Mouse (Mus musculus) liver, postnatal 0 days (tissue): ENCODE measurements around the gene Pex26. TPM values are rescaled to one million over a fixed set of nuclear protein-coding genes. Genes with fewer than 3 reads are reported as not detected.
A peak's percentile ranks its signal among the peaks of the same experiment; 100 is the strongest.

ENCODE experiments used
- ATAC-seq: fragments of 200-750 bp; cut with Nextera tagmentation; 2 replicates; pipeline ENCODE4 v1.8.0; 2017; ENCODE audit warnings: mild to moderate bottlenecking, moderate library complexity
- DNase-seq: peaks from one replicate; pipeline ENCODE4 v3.0.0-alpha.2; 2016
- H3K27ac ChIP-seq: fragments of 300-500 bp; sonication (generic); 2 replicates; pipeline ENCODE4 v1.5.1; 2014; ENCODE audit warnings: antibody characterized with exemption, moderate library complexity, mild to moderate bottlenecking, low read depth
- H3K27me3 ChIP-seq: fragments of 300-500 bp; sonication (generic); 2 replicates; pipeline ENCODE4 v1.6.1; 2014; ENCODE audit warnings: low read length, control low read depth, mixed read lengths; ENCODE audit not compliant: insufficient read depth
- H3K36me3 ChIP-seq: fragments of 300-500 bp; sonication (generic); replicated peaks from 2 replicates; pipeline ENCODE4 v1.6.1; 2014; ENCODE audit warnings: mild to moderate bottlenecking, control low read depth, low read length, moderate library complexity, mixed read lengths; ENCODE audit not compliant: insufficient read depth
- H3K4me1 ChIP-seq: fragments of 300-500 bp; sonication (generic); 2 replicates; pipeline ENCODE4 v1.6.1; 2014; ENCODE audit warnings: antibody characterized with exemption, mild to moderate bottlenecking, control low read depth; ENCODE audit not compliant: insufficient read depth
- H3K4me2 ChIP-seq: fragments of 300-500 bp; sonication (generic); 2 replicates; pipeline ENCODE4 v1.6.1; 2014; ENCODE audit warnings: low read depth, mild to moderate bottlenecking, low read length, moderate library complexity, mixed read lengths
- H3K4me3 ChIP-seq: fragments of 300-500 bp; sonication (generic); 2 replicates; pipeline ENCODE4 v1.5.1; 2014; ENCODE audit warnings: low read depth, low read length
- H3K9ac ChIP-seq: fragments of 300-500 bp; sonication (generic); replicated peaks from 2 replicates; pipeline ENCODE4 v1.6.1; 2014; ENCODE audit warnings: mild to moderate bottlenecking, moderate library complexity
- H3K9me3 ChIP-seq: fragments of 300-500 bp; sonication (generic); 2 replicates; pipeline ENCODE4 v1.6.1; 2016; ENCODE audit warnings: mild to moderate bottlenecking, control low read depth, low read length, mixed read lengths
- CTCF ChIP-seq: sonication (generic); IDR thresholded peaks from 2 replicates; pipeline ENCODE4 v1.5.1; 2016; ENCODE audit warnings: antibody characterized with exemption, low read depth
- EP300 ChIP-seq: IDR thresholded peaks from 2 replicates; pipeline ENCODE4 v1.6.1; 2016; ENCODE audit warnings: antibody characterized with exemption, low read depth, mild to moderate bottlenecking
- WGBS: fragments of 180-500 bp; shearing (Covaris S2); extraction: QIAGEN DNeasy Blood & Tissue Kit; methylation state at CpG from one replicate; pipeline ENCODE4 v1.1.7; 2014; ENCODE audit not compliant: insufficient replicate concordance; 5-methylcytosine and 5-hydroxymethylcytosine counted together
- polyA plus RNA-seq: library from polyadenylated mRNA; unstranded; fragments of >200 nt; fragmentation: Nextera tagmentation; extraction: Ambion mirVana; gene quantifications from 2 replicates; pipeline ENCODE4 v1.2.1, GENCODE M21; 2015

Pex26 gene
- polyA plus RNA-seq, 1 experiment from 2014 or later: 4.2 TPM

DNA sequence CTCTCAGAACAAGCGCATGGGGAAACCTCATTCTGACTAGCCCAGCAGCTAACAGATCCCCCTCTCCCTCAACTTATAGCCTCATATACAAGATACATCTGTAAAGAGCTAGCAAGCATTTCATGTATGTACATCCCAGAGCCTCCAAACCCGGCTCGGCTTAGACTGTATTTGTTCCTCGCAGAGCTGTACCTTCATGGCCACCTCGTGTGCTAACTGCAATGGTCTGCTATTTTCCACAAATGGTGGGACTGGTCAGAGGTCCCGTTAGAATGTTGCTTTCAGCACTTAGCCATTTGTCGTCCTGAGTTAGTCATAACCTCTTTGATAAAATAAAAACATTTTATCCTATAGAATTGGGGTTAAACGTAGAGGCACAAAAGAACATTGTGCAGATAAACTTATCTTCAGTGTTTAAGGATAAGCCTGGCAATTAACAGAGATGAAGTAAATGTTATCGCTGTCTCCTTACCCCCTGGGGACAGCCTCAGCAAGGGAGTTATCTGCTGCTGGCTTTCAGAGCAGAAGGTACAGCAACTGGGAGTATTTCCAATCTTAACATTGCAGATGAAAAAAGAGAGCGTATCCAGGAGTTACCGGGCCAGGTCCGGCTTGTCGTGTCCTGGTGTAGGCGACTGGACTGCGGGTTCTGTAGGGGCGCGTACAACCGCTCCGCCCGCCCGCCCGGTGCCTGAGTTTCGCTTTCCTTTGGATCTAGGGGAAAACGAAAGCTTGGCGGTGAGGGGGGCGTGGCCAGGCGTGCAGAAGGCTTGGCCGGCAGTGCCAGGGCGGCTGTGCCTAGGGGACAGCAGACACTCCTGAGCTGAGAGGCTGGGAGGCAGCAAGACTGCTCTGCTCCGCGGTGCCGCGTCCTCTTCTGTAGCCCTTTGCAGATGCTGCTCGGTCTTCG lies 61.9 kb downstream of the Pex26 start, which contains the start of gene Usp18:
Gene Usp18 (plus strand): TSS at position 780 of the 910 bp plus-strand sequence.
- H3K4me3 ChIP-seq: peak within 1 kb of the TSS; percentile 68
- peak within 1 kb of the TSS; percentile 90 for H3K27ac ChIP-seq
- H3K4me1 ChIP-seq: peaks cover 44% of the 10 kb centered on the region
- H3K9me3 ChIP-seq: no peaks in the 10 kb centered on the region
- H3K27me3 ChIP-seq: no peaks in the 10 kb centered on the region
- peak within 1 kb of the TSS; percentile 79 for H3K9ac ChIP-seq
- peak; percentile 96 for DNase-seq
- peak within 1 kb of the TSS; percentile 69 for H3K4me2 ChIP-seq
- TF ChIP-seq EP300 (peak; percentile 83), CTCF (no peak)
- 2% methylated on average over 35 of the region's 35 CpGs for WGBS
- ATAC-seq: peak; percentile 92
- no peaks in the 10 kb centered on the region for H3K36me3 ChIP-seq

DNA sequence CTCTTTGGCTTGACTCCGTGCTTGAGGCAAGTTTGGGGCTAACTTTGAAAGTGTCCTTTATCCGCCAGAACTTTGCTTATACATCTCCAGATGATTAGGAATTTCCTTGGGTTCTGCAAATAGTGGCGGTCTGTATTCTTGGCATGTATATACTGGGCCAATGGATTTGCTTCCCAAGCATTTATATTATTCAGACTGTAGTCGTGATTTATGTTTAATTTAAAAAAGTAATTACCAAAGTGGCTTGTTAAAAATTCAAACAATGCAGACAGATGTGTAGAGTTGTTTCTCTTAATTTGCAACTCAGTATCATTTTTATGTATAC lies 62.5 kb downstream of the Pex26 start:
- H3K27me3 ChIP-seq: no peaks in the 10 kb centered on the region
- H3K4me3 ChIP-seq: peak overlapping the region; percentile 68
- peak overlapping the region; percentile 79 for H3K9ac ChIP-seq
- peaks cover 43% of the 10 kb centered on the region for H3K4me1 ChIP-seq
- H3K27ac ChIP-seq: peak overlapping the region; percentile 90
- peak; percentile 9 for ATAC-seq
- DNase-seq: no peak
- no peaks in the 10 kb centered on the region for H3K36me3 ChIP-seq
- H3K9me3 ChIP-seq: no peaks in the 10 kb centered on the region
- no peak for TF ChIP-seq CTCF
- no peak for TF ChIP-seq EP300
- peak overlapping the region; percentile 69 for H3K4me2 ChIP-seq
- WGBS: 9% methylated on average over 4 of the region's 4 CpGs

Other genes starting within 250 kb of the Pex26 start
- 4.0 and 4.5 TPM in 2 replicates for gene Mical3, start 52.7 kb upstream of the Pex26 start, polyA plus RNA-seq
- gene Tuba8, start 27.0 kb downstream of the Pex26 start, polyA plus RNA-seq: 6.5 and 6.7 TPM in 2 replicates
- gene Usp18, start 62.2 kb downstream of the Pex26 start, polyA plus RNA-seq: 19.2 and 24.1 TPM in 2 replicates
- 77.9 and 84.7 TPM in 2 replicates for gene Slc6a13, start 116.6 kb downstream of the Pex26 start, polyA plus RNA-seq
- gene Slc6a12, start 159.4 kb downstream of the Pex26 start, polyA plus RNA-seq: 23.6 and 25.8 TPM in 2 replicates